Mouse (Mus musculus): ENCODE data around the gene Mrpl10.

The Mrpl10 gene

DNA sequence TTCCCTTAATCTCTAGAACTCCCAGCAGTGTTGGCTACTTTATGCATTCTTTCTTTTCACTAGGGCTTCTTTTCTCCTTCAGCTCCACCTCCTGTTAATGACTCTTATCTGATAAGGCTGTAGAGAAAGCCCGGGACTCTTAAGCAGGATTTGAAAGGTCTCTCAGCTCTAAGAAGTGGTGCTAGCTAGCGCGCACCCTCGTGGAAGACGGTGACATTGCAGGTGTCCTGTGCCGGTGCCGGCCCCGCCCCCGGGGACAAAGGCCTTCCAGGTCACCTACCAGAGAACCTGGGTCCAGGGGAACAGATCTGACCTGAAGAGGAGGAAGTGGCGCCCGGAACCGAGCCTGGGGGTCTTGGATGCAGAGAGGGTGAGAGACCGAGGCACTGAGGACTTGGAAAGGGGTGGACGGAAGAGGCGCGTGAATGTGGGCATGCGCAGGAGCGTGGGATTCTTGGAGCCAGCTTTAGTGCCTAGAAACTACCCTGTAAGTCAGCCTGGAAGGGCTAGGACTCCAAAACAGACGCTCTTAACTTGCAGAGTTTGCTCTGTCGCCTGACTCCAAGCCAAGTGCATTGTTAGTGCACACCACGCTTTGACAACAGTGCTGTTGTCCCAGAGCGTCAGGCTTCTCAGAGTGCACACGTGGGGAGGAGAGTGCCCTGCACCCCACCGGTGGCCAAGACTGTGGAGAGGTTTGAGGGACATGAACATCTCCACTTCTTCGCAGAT is 11.5 kb upstream of the Mrpl10 start, which contains the start of gene Scrn2:
Gene Scrn2 (plus strand): TSS at position 253 of the 732 bp plus-strand sequence.
- peak; percentile 79 for DNase-seq

GRCm38 (mm10) chr11:97030426-97030825 is 10.9 kb upstream of the Mrpl10 start:
- DNase-seq, result no peak

DNA sequence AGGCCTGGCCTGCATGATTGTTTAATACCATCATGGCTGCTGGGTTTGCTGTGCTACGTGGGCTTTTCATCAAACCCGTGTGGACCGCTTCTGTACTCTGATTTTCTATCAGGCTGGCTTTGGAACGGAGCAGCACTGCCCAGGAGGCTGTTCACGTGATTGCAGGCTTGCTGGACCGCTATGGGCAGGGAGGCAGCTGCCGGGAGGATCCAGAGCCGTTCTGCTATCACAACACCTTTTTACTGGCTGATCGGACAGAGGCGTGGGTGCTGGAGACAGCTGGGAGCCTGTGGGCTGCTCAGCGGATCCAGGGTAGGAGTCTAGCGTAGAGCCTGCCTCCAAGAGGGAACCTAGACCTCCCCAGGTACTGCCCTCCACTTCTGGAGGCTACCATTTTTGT is 9.4 kb upstream of the Mrpl10 start:
- DNase-seq, result no peak

DNA sequence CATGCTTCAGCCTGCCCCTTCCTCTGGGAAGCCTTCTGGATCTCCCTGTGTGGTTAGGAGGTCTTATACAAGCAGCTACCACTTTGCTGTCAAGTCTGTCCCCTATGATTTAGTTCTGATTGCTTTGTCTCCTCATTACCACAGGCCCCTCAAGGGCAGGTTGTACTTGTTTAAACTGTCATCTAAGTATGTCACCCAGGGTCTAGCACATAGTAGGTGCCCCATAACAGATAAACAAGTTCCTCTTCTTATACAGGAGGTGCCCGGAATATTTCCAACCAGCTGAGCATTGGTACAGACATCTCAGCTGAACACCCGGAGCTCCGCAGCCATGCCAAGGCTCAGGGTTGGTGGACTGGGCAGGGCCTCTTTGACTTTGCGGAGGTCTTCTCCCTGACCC is 8.9 kb upstream of the Mrpl10 start:
- DNase-seq, result no peak

DNA sequence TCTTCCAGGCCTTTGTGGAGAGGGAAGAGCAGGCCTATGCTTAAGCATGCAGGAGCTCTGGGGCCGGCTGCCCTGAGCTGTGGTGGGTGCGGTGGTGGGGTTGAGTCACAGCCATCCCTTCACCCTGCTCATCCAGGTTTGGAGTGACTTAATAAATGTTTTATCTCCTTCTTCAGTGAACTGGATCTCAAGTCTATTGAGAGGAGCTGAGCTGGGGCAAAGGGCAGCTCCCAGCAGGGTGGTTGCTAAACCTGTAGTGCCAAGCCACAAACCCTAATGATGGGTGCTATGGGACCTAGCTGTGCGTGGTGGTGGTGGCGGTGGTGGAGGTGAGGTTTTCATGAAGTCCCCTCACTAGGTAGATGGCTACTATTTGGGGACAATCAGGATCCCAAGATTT is 7.6 kb upstream of the Mrpl10 start:
- DNase-seq, result no peak

- no peak for DNase-seq
Observed at GRCm38 (mm10) chr11:97036141-97036540, 5.2 kb upstream of the Mrpl10 start.

GRCm38 (mm10) chr11:97038881-97039280 is 2.5 kb upstream of the Mrpl10 start:
- DNase-seq, result no peak

- no peak for DNase-seq
Observed at GRCm38 (mm10) chr11:97040301-97041021, 899 bp upstream of the Mrpl10 start.

- DNase-seq, result no peak
Observed at GRCm38 (mm10) chr11:97044902-97045301, 3.5 kb downstream of the Mrpl10 start.

DNA sequence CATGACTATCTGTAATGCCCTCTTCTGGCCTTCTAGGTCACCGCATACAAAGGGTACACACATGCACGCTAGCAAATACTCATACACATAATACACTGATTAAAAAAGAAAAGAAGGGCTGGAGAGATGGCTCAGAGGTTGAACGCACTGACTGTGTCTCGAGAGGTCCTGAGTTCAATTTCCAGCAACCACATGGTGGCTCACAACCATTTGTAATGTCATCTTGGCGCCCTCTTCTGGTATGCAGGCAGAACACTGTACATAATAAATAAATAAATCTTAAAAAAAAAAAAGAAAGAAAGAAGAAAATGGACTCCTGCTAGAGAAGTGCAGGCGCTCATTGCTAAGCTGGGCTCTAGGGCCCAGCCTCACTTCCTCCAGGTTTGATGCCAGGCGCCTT is 4.5 kb downstream of the Mrpl10 start:
- no peak for DNase-seq

- DNase-seq, result no peak
Observed at GRCm38 (mm10) chr11:97048090-97048650, 6.8 kb downstream of the Mrpl10 start.

DNA sequence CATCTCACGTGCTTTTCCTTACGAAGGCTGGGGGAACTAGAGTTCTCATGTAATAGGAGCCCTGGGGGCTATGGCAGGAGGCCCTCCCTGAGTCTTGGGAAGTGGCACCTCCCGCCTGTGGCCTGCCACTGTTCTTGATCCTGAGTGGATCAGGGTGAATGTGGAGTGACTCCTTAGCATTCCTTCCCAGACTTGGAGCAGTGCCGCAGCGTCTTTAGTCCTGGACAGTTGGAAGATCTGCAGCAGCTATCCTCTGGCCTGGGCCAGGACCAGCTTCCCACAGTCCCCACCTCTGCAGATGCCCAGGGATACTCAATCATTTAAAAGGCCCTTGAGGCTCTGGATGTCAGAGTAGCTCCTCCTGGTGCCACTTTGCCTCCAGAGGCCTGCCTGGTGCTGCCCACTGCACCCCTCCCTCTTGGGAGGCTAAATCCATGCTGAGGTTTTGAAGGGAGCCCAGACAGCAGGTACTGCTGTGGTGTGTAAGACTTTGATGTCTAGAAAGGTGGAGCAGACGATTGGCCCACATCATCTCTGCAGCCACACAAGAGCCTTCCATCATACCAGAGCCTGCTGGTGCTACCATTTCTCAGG is 8.2 kb downstream of the Mrpl10 start:
- DNase-seq, result no peak

DNA sequence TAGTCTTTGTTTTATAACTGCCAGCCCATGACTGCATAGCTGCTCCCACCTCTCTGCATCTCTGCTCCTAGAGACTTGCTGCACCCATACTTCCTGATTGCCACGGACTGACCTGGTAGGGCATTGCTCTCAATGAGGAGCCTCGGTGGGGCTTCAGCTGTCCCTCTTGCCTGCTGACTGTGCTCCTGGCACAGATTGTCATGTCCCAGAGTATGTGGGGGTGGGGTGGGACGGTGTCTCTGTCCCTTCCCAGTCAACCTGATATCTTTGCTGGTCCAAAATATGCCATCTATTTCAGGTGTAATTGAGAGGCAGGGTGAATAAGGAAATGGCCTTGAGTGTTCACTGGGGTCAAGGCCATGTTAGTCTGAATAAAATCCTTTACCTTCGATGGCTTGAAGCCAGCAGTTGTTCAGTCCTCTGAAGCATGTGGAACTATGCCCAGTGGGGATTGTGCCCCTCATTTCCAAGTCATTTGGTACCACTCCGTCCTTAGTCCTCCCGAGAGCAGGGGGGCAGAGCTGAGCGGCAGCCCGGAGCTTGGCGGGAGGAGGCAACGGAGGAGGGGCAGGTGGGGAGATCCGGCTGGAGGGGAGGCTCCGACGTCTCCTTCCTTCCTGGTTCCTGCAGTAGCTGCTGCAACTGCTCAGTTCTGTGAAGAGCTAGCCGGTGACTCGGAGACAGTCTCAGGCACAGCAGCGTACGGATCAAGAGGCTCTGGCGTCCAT is 9.0 kb downstream of the Mrpl10 start, which contains the start of gene Osbpl7:
Gene Osbpl7 (plus strand): TSS at position 413 of the 728 bp plus-strand sequence.
- DNase-seq, result peak; percentile 83

DNA sequence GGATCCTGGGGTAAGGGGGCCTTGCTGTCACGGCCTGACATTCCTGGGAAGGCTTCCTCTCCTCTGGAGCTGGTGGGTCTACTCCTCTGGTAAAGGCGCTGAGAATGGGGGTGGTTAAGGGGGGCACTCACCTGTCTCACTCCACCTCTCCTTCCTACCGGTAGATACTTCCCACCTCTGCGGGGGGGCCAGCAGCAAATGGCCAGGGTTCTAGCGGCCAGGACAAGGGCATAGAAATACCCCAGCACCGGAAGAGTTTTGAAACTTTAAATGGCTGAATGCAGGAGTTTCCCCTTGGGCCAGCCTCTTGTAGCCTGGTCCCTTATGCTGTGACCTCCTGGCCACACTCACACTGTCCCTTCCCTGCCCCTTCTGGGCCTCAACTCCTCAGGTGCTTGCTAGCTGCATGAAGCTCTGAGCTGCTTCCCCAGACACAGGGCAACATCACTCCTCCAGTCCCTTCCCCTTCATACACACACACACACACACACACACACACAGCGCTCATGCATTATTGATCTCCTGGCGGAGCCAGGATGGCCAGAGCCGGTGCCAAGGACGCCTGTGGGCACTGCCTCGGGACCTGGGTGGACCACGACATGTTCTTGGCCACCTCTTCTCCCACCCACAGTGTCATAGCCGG is 9.7 kb downstream of the Mrpl10 start:
- peak; percentile 30 for DNase-seq

DNA sequence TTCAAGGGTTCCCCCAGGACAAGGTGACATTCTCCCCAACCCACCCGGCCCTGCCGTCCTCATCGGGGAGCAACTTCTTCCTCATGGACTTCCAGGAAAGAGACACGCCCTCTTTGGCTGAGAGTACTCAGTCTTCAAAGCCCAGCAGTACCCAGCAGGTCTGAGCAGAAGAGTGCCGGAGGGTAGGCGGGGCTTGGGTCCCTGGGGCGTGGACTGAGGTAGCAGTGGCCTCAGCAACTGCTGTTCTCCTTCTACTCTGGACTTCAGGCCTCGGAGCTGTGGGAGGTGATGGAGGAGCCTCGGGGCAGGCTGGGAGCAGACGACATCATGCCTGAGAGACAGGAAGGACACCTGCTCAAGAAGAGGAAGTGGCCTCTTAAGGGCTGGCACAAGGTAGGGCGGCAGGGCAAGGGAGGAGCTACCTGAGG is 10.9 kb downstream of the Mrpl10 start:
- no peak for DNase-seq

GRCm38 (mm10) chr11:97063274-97063920 is 22.0 kb downstream of the Mrpl10 start:
- DNase-seq, result no peak

DNA sequence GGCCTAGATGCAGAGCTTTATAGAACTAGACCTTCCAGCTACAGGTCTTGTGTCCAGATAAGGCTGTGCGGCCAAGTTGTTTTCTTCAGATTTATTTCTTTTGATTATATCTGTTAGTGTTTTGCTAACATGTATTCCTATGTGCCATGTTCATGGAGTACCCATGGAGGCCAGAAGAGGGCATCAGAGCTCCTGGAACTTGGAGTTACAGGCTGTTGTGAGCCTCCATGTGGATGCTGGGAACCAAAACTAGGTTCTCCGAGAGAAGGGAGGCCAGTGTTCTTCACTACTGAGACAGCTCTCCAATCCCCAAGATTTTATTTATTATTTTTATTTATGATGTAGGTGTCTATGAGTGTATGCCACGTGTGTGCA is 22.5 kb downstream of the Mrpl10 start:
- DNase-seq, result no peak

DNA sequence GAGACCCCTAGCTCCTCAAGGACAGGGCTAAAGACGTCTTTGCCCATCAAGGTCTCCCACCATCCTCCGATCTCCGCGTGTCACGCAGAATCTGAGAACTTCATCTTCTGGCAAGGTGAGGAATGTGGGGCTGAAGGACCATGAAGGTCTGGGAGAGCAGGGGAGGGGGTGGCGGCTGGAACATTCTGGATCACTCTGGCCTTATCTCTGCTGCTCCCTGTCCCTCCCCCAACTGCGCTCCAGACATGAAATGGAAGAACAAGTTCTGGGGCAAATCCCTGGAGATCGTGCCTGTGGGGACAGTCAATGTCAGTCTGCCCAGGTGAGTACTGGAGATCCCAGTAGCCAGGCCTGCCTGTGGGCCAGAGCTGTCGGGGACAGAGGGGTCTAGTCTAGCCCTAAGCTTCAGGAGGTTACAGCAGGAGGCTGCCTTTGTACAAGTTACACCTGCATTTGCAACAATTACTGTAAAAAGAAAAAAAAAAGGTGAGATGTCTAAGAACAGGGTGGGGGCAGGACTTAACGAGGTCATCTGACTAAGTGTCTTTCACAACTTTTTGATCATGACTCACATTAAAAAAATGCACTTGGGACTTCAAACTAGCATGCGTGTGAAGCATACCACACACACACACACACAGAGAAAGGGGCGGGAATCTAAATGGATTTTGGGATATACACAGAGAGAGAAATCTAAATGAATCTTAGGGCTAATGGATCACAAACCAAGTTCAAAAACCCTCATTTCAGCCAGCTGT is 24.4 kb downstream of the Mrpl10 start:
- no peak for DNase-seq

GRCm38 (mm10) chr11:97066656-97067360 is 25.4 kb downstream of the Mrpl10 start:
- no peak for DNase-seq

GRCm38 (mm10) chr11:97069333-97069732 is 28.0 kb downstream of the Mrpl10 start:
- DNase-seq, result no peak

All from right cerebral cortex, postnatal 4 days (tissue).